Mouse (Mus musculus): ENCODE results near the gene Snx21. TPM values are rescaled to one million over a fixed set of nuclear protein-coding genes. Genes with fewer than 3 reads are reported as not detected.

Snx21 gene
- 10 to 100 TPM; 36.9 to 39.0 TPM for total RNA-seq (2021)
- long read RNA-seq, experiment 1, transcript Snx21-201 (3 exons, 2,590 nt): major isoform, 27 of 52 reads
- long read RNA-seq, experiment 1, transcript Snx21-204 (3 exons, 1,825 nt): minor isoform, 16 of 52 reads
- long read RNA-seq, experiment 1, partial matches to known transcripts: 1 of 52 reads
- long read RNA-seq, experiment 1, other reads (novel, unspliced or antisense): 7 of 52 reads
- long read RNA-seq, experiment 2, transcript Snx21-203 (2 exons, 1,243 nt): minor isoform, 6 of 53 reads
- long read RNA-seq, experiment 2, transcript Snx21-204 (3 exons, 1,825 nt): minor isoform, 14 of 53 reads
- long read RNA-seq, experiment 2, transcript Snx21-201 (3 exons, 2,590 nt): major isoform, 21 of 53 reads
- long read RNA-seq, experiment 2, partial matches to known transcripts: 2 of 53 reads
- long read RNA-seq, experiment 2, other reads (novel, unspliced or antisense): 10 of 53 reads

- DNase-seq: peak; percentile 96
Observed at GRCm38 (mm10) chr2:164785481-164786387, at the start of gene Snx21. Gene Snx21, plus strand, starts transcription at chr2:164785823.

GRCm38 (mm10) chr2:164737377-164738090 lies 48.1 kb upstream of the Snx21 start:
- no peak for DNase-seq

- no peak for DNase-seq
Observed at GRCm38 (mm10) chr2:164739876-164740275, 45.7 kb upstream of the Snx21 start.

- DNase-seq: no peak
Observed at GRCm38 (mm10) chr2:164744987-164745386, 40.6 kb upstream of the Snx21 start.

GRCm38 (mm10) chr2:164745843-164746479 lies 39.7 kb upstream of the Snx21 start, which contains the start of the genes Wfdc3 and Dnttip1:
Gene Wfdc3, minus strand, starts transcription at chr2:164745931.
Gene Dnttip1, plus strand, starts transcription at chr2:164745983.
- peak; percentile 96 for DNase-seq

- no peak for DNase-seq
Observed at GRCm38 (mm10) chr2:164746693-164747092, 38.9 kb upstream of the Snx21 start.

GRCm38 (mm10) chr2:164748191-164748590 lies 37.4 kb upstream of the Snx21 start:
- no peak for DNase-seq

GRCm38 (mm10) chr2:164748991-164749390 lies 36.6 kb upstream of the Snx21 start:
- DNase-seq: no peak

GRCm38 (mm10) chr2:164752454-164752853 lies 33.2 kb upstream of the Snx21 start:
- DNase-seq: no peak

- no peak for DNase-seq
Observed at GRCm38 (mm10) chr2:164754105-164754504, 31.5 kb upstream of the Snx21 start.

- DNase-seq: no peak
Observed at GRCm38 (mm10) chr2:164754800-164755199, 30.8 kb upstream of the Snx21 start.

- DNase-seq: no peak
Observed at GRCm38 (mm10) chr2:164757841-164758240, 27.8 kb upstream of the Snx21 start.

GRCm38 (mm10) chr2:164758692-164759091 lies 26.9 kb upstream of the Snx21 start:
- no peak for DNase-seq

- DNase-seq: no peak
Observed at GRCm38 (mm10) chr2:164760059-164760833, 25.4 kb upstream of the Snx21 start.

GRCm38 (mm10) chr2:164761502-164761901 lies 24.1 kb upstream of the Snx21 start:
- no peak for DNase-seq

- no peak for DNase-seq
Observed at GRCm38 (mm10) chr2:164761971-164762370, 23.7 kb upstream of the Snx21 start.

- no peak for DNase-seq
Observed at GRCm38 (mm10) chr2:164762593-164762992, 23.0 kb upstream of the Snx21 start.

GRCm38 (mm10) chr2:164765841-164766240 lies 19.8 kb upstream of the Snx21 start:
- DNase-seq: no peak

GRCm38 (mm10) chr2:164767812-164768540 lies 17.6 kb upstream of the Snx21 start:
- DNase-seq: peak; percentile 57
